Comparison of ENCODE assay signal across 8 mouse cellular contexts in the genomic region with DNA sequence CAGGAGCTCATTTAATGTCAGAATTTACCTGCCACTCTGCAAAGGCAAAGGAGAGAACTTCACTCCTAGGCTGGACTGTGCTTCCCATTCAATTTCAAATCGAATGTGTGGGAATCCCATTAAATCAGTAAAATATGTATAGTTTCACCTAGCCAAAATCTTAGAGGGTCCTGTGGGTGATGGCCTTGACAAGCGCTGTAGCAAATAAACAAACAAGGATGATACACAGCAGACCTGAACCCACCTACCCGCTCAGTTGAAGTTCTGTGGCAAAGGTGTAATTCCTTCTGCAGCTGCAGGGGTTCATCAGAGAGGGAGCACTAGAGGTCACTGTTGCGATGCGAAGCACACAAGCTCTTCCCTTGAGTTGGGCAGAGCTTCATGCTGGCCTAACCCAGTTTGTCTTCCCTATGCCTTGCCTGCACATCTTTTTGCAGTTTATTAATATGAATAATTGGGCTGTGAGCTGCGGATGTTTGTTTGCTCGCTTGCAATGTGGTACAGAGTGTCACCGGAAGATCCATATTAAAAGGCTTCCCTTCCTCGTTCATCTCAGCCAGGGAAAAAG. TPM values are rescaled to one million over a fixed set of nuclear protein-coding genes. Genes with fewer than 3 reads are reported as not detected.
DNase-seq lines count a peak whose midpoint lies in the region; TF ChIP-seq lines count a peak whose summit lies in the region.

No protein-coding gene starts in this region.

- no peak overlapping the region for H3K4me3 ChIP-seq in gastrocnemius, adult 2 months
- H3K4me3 ChIP-seq in embryonic fibroblast, embryonic 13.5 days (ENCODE audit: insufficient read depth, low read length), result no peak overlapping the region

- no peaks in the 10 kb centered on the region for H3K4me1 ChIP-seq in embryonic fibroblast, embryonic 13.5 days (ENCODE audit: control insufficient read depth, insufficient read depth, low read length)

- TF ChIP-seq POLR2A in embryonic fibroblast, embryonic 13.5 days (IDR thresholded peaks at IDR 0.05; ENCODE audit: low read depth, low read length), result no peak

- peak; percentile 51 for TF ChIP-seq CTCF in gastrocnemius, adult 2 months (IDR thresholded peaks at IDR 0.05)
- TF ChIP-seq CTCF in embryonic fibroblast, embryonic 13.5 days (IDR thresholded peaks at IDR 0.05; ENCODE audit: borderline replicate concordance, insufficient read depth, low read length), result peak; percentile 90

- no peak overlapping the region for H3K27ac ChIP-seq in gastrocnemius, adult 2 months
- no peak overlapping the region for H3K27ac ChIP-seq in embryonic fibroblast, embryonic 13.5 days (ENCODE audit: insufficient read depth, low read length)

- peak; percentile 19 for DNase-seq in gastrocnemius, adult 2 months
- no peak for DNase-seq in gastrocnemius, adult 18-20 months (ENCODE audit: low spot score)
- DNase-seq in adrenal gland, postnatal 14 days, result peak; percentile 42
- peak; percentile 32 for DNase-seq in kidney, adult 18-20 months
- peak; percentile 48 to 63 for DNase-seq in left cerebral cortex, postnatal 36 days (ENCODE audit: low spot score in 2 of 2)
- peak; percentile 33 for DNase-seq in retina, postnatal 7 days (ENCODE audit: low read depth, low spot score)
- no peak for DNase-seq in B cell, adult 2 months

- intact Hi-C loops in gastrocnemius, adult 2 months (cut with DNase I), result no loop called here
- intact Hi-C loops in left cerebral cortex, postnatal 36 days (cut with DNase I), result loop anchor here (2.0 to 10.0 kb wide), 5 partner anchors 153 to 1011 kb away; no protein-coding TSS in a partner anchor

RNA-seq across cellular contexts. Expression of gene Cntnap4, which starts 1.6 kb away (rescaled TPM):
- under 1 TPM in 1 of 2 experiments, not detected in 1; 0.06 TPM for total RNA-seq in gastrocnemius, adult 2 months (2021)
- under 1 TPM in 1 of 2 experiments, not detected in 1; 0.05 TPM for total RNA-seq in gastrocnemius, adult 18-20 months (2021)
- not detected in 2 replicates for total RNA-seq in adrenal gland, postnatal 14 days (2021)
- 0.10 TPM in 1 of 2 replicates, not detected in the other for polyA plus RNA-seq in embryonic fibroblast, embryonic 13.5 days (2011; ENCODE audit: insufficient read length, low read depth, missing spikeins)
- total RNA-seq in left cerebral cortex, postnatal 36 days (2021), result 10 to 100 TPM; 24.3 to 25.6 TPM

Comparison
In these comparisons a context has a peak if more than half of its experiments do, and no peak if none do; other contexts are left out.
1. DNase-seq: peak in gastrocnemius, adult 2 months (single experiment), adrenal gland, postnatal 14 days (single experiment), kidney, adult 18-20 months (single experiment), left cerebral cortex, postnatal 36 days (2 of 2) and retina, postnatal 7 days (single experiment); none in gastrocnemius, adult 18-20 months (single experiment) and B cell, adult 2 months (0 of 2).
2. RNA of gene Cntnap4, which starts 1.6 kb away (total RNA-seq): 24.3 to 25.6 TPM in left cerebral cortex, postnatal 36 days; 0.06 TPM in gastrocnemius, adult 2 months, 0.05 TPM in gastrocnemius, adult 18-20 months and not detected in adrenal gland, postnatal 14 days; every median in the first group is over 10 times any median in the second.